Mouse (Mus musculus) heart, postnatal 4 days (tissue): ENCODE results near the gene Acy3. TPM values are rescaled to one million over a fixed set of nuclear protein-coding genes. Genes with fewer than 3 reads are reported as not detected.

Experiments
- total RNA-seq, 2 experiments: library from RNA; stranded (reverse); gene quantifications; 2 replicates each; pipeline ENCODE4 v1.2.3; 2021

The Acy3 gene
- total RNA-seq, 2 experiments from 2014 or later = 10.6 to 12.0 TPM

Other genes starting within 250 kb of the Acy3 start
- gene Kmt5b, start 219.1 kb upstream of the Acy3 start, total RNA-seq = 10 to 100 TPM; 36.7 to 37.7 TPM
- 10 to 100 TPM; 16.8 to 16.9 TPM for gene Chka, start 134.8 kb upstream of the Acy3 start, total RNA-seq
- gene Tcirg1, start 79.4 kb upstream of the Acy3 start, total RNA-seq = 10 to 100 TPM; 19.2 to 22.9 TPM
- gene Ndufs8, start 73.8 kb upstream of the Acy3 start, total RNA-seq = 100 to 1,000 TPM; 290 to 307 TPM
- gene Aldh3b1, start 56.8 kb upstream of the Acy3 start, total RNA-seq = 1 to 10 TPM; 1.6 to 1.9 TPM
- gene Unc93b1, start 51.4 kb upstream of the Acy3 start, total RNA-seq = 10 to 100 TPM; 15.1 to 15.4 TPM
- under 1 TPM; 0.17 to 0.18 TPM for gene Aldh3b3, start 27.9 kb upstream of the Acy3 start, total RNA-seq
- under 1 TPM; 0.12 to 0.32 TPM for gene Aldh3b2, start 14.2 kb upstream of the Acy3 start, total RNA-seq
- not detected for gene Tbx10, start 6.2 kb downstream of the Acy3 start, total RNA-seq
- 10 to 100 TPM; 56.6 to 63.2 TPM for gene Nudt8, start 14.0 kb downstream of the Acy3 start, total RNA-seq
- 1 to 10 TPM; 1.4 to 2.4 TPM for gene Gm49405, start 14.1 kb downstream of the Acy3 start, total RNA-seq
- gene Doc2g, start 16.7 kb downstream of the Acy3 start, total RNA-seq = 100 to 1,000 TPM; 106 to 120 TPM
- 100 to 1,000 TPM; 774 to 835 TPM for gene Ndufv1, start 26.2 kb downstream of the Acy3 start, total RNA-seq
- 100 to 1,000 TPM; 219 to 261 TPM for gene Gstp1, start 51.4 kb downstream of the Acy3 start, total RNA-seq
- gene Gstp2, start 59.5 kb downstream of the Acy3 start, total RNA-seq = 10 to 100 TPM; 69.7 to 73.5 TPM
- not detected for gene Gstp3, start 73.0 kb downstream of the Acy3 start, total RNA-seq
- gene Cabp2, start 95.0 kb downstream of the Acy3 start, total RNA-seq = not detected
- gene Cdk2ap2, start 110.6 kb downstream of the Acy3 start, total RNA-seq = 10 to 100 TPM; 22.4 to 23.6 TPM
- gene Pitpnm1, start 113.4 kb downstream of the Acy3 start, total RNA-seq = 10 to 100 TPM; 41.8 to 42.9 TPM
- 10 to 100 TPM; 54.6 to 55.7 TPM for gene Aip, start 139.3 kb downstream of the Acy3 start, total RNA-seq
- gene Gpr152, start 153.2 kb downstream of the Acy3 start, total RNA-seq = under 1 TPM in 1 of 2 experiments, not detected in 1; 0.07 TPM
- gene Cabp4, start 157.5 kb downstream of the Acy3 start, total RNA-seq = under 1 TPM in 1 of 2 experiments, not detected in 1; 0.18 TPM
- 10 to 100 TPM; 74.6 to 74.8 TPM for gene Coro1b, start 162.0 kb downstream of the Acy3 start, total RNA-seq
- 1 to 10 TPM; 2.0 to 2.2 TPM for gene Ptprcap, start 167.0 kb downstream of the Acy3 start, total RNA-seq
- gene Rps6kb2, start 176.8 kb downstream of the Acy3 start, total RNA-seq = 10 to 100 TPM; 26.0 to 26.3 TPM
- 10 to 100 TPM; 46.7 to 49.0 TPM for gene Carns1, start 188.9 kb downstream of the Acy3 start, total RNA-seq
- gene Tbc1d10c, start 204.7 kb downstream of the Acy3 start, total RNA-seq = 1 to 10 TPM; 2.0 to 2.1 TPM
- gene Ppp1ca, start 205.5 kb downstream of the Acy3 start, total RNA-seq = 100 to 1,000 TPM; 481 to 484 TPM
- gene Rad9a, start 215.1 kb downstream of the Acy3 start, total RNA-seq = 1 to 10 TPM; 8.3 to 8.4 TPM
- 1 to 10 TPM; 2.1 to 2.7 TPM for gene Clcf1, start 227.7 kb downstream of the Acy3 start, total RNA-seq
- gene AC109138.7, start 227.8 kb downstream of the Acy3 start, total RNA-seq = not detected
- 10 to 100 TPM; 11.0 to 11.2 TPM for gene Pold4, start 245.3 kb downstream of the Acy3 start, total RNA-seq